Mouse (Mus musculus): ENCODE data around the gene Tbc1d7.

GRCm38 (mm10) chr13:43201033-43201432 is 29.7 kb upstream of the Tbc1d7 start:
- TF ChIP-seq CTCF (IDR thresholded peaks at IDR 0.05; ENCODE audit: low read depth) (peak; percentile 91), EP300 (IDR thresholded peaks at IDR 0.05; ENCODE audit: low read depth) (no peak)

Data from liver, embryonic 14.5 days (tissue).